Mouse (Mus musculus): ENCODE measurements around the gene Tti1. TPM values are rescaled to one million over a fixed set of nuclear protein-coding genes. Genes with fewer than 3 reads are reported as not detected.

Gene Tti1
- total RNA-seq (2023), result 10 to 100 TPM; 25.0 to 26.5 TPM

DNA sequence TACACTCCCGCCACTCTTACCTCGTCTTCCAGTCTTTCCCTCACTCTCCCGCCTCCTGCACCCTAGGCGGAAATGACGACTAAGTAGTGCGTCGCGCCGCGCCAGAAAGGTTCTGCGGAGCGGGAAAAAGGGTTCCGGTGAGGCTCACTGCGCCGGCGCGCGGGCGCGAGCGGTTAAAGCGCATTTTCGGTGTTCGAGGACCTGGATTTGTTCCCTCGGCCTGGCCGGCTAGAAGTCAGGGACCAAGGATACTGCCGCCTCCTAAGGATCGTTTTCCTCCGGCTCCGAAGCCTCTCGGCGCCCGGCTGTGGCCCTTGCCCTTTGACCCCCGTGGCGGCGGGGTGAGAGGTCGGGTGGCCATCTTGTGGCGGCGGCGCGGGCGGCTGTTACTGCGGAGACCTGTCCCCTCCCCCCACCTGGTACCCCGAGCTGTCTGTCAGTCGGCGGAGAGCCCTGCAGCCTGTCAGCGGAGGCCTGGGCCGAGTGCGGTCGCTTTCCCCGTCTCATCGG is at the start of gene Tti1, which contains the start of gene Rprd1b:
Gene Tti1, minus strand, starts transcription at position 80 of the 510 bp plus-strand sequence.
Gene Rprd1b, plus strand, starts transcription at position 144 of the 510 bp plus-strand sequence.

Other genes with a start within 250 kb of the Tti1 start
- gene Vstm2l, start 113.8 kb downstream of the Tti1 start, total RNA-seq (2023), result not detected
- 10 to 100 TPM; 23.7 to 26.6 TPM for gene Rprd1b, start 64 bp upstream of the Tti1 start, total RNA-seq (2023)
- 10 to 100 TPM; 15.3 to 19.2 TPM for gene Tgm2, start 118.0 kb upstream of the Tti1 start, total RNA-seq (2023)
- gene D630003M21Rik, start 200.8 kb upstream of the Tti1 start, total RNA-seq (2023), result not detected
- not detected for gene Bpi, start 229.7 kb upstream of the Tti1 start, total RNA-seq (2023)